Mouse (Mus musculus): Measurements from ENCODE around the gene Aldh1a2.

Gene Aldh1a2

DNA sequence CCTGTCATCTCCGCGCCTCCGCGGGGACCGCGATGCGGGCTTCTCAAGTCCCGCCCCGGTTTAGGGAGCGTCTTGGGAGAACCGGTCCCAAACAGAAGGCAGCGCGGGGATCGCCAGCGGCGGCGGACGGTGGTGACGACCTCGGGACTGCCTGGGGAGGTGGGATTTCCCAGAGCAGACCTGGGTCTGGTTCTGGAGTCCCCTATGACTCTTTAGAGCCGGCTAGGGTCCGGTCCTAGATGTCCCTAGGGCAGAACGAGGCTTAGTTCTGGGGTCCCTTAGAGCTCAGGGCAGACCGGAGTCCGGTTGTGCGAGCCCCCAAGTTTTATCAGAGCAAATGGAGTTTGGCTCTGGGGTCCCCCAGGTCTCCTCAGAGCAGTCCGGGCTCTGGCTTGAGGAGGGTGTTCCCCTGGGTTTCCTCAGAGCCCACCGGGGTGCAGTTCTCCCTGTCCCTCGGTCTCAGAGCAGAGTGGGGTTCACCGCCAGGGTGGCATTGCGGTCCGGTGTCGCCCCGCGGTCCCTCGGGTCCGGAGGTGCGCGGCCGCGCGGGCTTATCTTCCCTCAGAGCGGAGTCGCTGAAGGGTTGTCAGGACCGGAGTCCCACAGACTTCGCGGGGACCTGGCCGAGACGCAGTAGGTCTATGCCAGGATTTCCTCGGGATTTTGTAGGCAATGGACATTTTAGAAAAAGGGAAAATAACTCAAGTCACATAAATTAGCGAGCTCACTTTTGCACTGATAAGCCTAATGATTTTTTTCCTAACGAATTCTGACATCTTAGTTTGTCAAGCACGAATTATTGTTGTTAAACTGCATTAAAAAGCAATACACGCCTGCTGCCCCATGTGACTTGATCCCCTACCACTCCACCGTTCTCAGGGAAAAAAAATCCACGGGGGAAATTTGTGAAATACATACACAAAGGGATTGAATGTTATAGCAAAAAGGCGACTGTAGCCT lies 727 bp downstream of the Aldh1a2 start:
- peak; percentile 25 for DNase-seq

DNA sequence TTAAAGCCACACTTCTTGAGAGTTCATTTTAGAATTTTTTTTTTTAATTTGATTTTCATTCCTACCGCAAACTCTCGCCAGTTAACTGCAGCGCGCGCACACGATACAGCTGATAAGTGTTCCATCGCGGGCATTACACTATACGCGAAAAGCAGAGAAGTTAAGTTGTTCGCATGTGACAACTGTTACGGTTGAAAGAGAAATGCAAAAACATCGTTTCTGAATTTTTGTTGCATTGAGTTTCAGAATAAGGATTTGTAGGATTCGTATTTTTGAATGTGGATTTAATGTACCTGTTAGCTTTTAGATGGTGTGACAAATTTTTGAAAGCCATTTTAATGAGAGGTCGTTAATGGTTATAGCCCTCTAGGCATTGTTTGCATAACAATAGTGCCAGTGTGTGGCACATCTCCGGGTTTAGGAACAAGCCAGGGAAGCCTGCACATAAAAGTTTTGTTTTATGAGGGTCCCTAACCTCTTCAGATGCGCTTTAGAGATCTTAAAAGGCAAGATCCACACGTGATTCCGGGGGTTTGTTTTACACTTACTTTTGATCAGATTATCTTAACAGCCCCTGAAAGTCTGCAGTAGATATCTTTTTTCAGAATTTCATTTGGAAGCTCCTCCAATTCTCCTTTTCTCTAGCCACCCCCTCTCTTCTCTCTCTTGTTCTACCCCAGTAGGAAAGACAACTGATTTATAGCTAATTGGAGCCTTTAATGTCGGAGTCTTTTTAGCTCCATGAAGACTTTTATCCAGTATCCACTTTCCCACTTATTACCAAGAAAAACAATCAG lies 1.6 kb downstream of the Aldh1a2 start:
- DNase-seq = peak; percentile 8

DNA sequence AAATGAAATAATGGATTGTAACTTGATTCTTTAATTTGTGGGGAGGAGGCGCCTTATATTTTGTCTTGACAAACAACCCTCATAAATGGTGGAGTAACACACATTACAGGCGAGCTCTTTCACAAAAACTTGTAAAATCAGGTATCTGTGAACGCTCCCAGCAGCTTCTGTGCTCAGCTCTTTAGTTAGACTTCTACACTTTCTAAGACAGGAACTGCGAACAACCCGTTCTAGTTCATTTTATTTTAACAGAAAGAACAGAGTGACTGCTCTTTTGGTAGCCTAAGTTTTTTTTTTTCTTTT lies 2.2 kb downstream of the Aldh1a2 start:
- DNase-seq = no peak

DNA sequence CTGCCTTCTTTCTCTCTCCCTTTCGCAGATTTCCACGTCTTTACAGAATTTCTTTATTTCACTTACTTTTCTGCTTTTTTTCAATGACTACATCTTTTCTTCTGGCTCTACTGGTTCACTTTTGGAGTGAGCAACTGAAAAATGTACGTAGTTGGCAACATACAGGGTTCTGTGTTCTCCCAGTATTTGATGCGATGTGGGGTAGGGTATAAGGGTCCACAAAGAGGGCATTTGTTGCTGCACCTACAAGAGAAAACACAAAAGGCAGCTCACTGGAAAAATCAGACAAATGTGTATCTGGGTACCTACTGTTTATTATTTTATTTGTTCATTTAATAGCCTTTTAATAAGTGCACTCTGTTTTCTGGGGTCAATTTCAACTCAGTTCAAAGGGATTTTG lies 3.6 kb downstream of the Aldh1a2 start:
- no peak for DNase-seq

DNA sequence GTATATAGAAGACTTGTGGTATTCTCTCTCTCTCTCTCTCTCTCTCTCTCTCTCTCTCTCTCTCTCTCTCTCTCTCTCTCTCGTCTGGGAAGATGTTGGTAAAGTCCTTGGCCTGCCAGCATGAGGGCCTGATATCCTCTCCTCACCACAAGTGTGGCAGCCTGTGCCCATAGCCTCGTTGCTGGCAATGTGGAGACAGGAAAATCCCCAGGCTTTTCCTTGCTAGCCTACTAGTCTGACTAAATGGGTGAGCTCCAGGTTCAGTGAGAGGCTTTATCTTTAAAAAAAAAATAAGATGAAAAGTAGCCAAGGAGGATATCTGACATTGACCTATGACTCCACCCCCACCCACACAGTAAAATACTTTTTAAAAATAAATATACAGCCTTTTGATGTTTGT lies 4.8 kb downstream of the Aldh1a2 start:
- DNase-seq = no peak

DNA sequence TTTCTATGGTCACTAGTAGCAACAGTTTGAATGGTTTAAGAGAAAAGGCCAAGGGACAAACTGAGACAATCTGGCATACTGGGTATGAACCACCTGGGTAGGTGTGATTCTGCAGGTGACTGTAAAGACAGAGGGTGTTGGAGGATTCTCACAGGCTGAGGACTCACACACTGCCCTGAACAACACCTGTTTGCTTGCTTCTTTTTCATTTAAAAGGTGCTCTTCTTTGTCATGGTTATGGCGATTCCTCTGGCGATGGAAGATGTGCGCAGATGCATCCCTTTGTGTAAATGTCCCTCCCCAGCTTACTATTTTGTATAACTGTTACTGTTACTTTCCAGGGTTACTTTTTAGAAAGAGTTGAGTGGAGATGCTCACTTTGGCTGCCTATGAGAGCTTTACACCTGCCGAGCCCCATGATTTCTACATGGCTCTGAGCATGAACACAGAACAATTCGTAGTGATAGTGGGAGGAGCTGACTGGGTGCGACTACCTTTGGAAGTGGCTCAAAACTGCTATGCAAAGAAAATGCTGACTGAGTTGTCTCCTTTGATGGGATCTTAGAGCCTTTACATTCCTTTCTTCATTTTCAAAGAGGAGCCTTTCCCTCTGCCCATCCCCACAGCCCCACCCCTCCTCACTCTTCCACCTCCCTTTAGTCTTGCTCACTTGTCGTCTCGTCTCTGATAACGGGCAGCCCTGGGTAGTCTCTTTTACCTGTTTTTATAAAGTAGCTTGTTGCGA lies 11.8 kb downstream of the Aldh1a2 start:
- DNase-seq = no peak

DNA sequence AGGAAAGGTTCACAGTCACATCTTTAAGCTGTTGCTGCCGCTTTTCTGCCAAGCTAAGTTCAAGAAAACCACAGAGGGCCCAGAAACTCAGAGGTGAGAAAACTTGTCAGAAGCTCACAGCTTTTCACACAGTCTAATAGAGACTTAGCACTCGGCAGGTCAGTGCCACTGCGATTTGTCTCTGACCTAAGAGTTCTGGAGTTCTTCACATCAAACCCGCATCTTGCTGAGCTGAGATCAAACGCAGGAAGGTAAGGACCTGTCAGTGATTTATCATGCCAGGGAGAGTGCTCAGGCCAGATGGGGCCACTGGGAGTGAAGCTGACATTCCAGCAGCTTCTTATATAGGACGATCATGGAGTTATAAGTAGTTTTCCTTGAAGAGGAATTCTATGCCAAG lies 14.4 kb downstream of the Aldh1a2 start:
- no peak for DNase-seq

DNA sequence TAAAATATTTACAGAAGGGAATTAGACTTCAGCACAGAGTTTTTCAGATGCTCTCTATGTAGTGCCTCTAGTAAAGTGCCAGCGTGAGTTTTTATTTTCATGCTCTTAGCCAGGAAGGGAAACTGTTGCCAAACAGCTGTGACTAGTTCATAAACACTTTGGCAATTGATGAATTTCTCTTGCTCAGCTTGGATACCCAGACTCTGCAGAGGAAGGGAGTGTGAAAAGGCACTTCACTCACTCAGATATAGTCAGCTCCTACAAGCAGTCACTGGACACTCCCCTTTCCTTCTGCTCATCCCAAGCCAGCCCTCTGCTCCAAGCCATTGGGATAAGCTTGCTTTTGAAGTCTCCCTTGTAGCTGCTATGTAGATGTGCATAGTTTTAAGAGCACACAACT lies 21.0 kb downstream of the Aldh1a2 start:
- no peak for DNase-seq

DNA sequence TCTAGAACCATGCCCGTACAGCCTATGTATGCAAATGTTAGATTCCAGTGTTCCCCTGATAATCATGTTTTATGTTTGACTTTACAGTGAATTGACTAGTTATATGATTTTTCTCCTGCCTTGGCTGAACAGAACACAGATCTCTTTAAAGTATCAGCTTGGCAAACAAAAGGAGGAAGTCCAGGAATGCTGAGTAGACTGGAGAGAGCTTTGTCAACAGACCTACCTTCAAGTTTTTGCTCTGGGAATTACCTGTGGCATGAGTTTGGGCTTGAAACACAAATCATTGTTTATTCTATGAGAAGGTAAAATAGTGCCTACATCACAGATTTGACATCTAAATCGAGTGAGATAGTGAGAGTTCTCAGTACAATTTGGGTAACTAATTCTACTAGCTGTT lies 24.3 kb downstream of the Aldh1a2 start:
- no peak for DNase-seq

DNA sequence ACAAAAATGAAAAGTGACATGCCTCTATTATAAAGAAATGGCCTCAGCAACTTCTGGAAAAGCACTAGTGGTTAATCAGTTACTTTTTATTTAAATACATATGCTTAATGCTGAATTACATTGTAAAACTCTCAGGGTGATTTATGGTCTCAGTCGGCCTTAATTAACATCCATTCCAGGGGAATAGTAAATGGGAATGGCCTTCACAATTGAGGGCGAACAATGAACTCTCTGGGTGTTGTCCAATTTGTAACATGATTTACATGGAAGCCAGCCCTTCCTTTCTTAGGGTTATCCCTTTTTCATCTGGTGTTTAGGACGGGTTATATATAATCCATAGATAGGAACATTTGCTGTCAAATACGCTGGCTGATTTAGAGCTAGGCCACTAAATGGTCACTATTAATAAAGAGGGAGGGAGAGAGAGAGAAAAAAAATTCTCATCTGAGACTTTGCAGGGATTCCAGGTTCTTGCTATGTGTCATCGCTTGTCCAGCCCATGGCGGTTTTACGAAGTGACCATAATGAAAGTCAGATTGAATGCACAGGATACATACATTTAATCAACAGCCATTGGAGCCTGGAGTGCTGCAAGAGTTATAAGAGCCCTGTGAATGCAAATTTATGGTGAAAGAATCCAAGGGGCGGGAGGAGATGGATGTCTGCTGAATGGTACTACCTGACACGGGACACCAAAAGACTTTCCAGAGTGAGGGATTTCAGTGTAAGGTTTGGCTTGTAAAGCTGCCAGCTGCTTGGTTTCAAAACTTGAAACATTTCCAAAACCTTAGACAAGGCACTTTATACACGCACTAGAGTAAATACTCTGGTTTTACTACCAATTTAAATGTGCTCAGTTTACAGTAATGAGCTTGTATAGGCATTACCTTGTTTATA lies 26.2 kb downstream of the Aldh1a2 start:
- DNase-seq = no peak

DNA sequence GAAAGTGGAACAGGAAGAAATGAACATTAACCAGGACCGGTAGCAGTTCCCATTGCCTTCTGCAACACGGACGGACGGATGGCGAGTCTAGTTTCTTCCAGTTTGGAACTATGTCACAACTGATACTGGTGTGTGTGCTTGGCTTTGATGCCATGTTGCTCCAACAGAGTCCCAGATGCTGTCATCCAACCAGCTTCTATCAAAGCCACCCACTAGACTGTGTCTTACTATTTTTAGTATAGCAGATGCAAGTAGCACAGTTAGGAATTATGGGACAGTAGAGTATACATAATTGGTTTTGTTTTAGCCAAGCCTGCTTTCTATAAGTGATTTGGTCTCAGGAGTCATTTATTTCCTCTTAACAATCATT lies 26.8 kb downstream of the Aldh1a2 start:
- DNase-seq = no peak

DNA sequence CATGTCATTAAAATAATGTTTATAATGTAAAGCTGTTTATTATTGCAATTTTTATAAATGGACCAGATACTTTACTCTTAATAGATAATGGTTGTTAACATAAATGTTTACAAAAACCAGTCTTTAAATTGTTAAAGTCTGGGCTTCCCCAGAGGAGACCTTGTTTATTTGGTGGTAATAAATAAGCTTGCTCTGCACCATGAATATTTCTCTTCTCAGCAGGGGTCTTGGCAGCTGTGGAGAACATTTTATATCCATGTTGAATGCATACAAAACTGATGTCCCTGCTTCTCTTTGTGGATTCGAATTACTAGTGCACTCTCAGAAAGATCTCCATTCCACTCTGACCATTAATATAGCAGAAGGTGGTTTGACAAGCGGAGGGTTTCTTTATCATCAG lies 38.8 kb downstream of the Aldh1a2 start:
- no peak for DNase-seq

DNA sequence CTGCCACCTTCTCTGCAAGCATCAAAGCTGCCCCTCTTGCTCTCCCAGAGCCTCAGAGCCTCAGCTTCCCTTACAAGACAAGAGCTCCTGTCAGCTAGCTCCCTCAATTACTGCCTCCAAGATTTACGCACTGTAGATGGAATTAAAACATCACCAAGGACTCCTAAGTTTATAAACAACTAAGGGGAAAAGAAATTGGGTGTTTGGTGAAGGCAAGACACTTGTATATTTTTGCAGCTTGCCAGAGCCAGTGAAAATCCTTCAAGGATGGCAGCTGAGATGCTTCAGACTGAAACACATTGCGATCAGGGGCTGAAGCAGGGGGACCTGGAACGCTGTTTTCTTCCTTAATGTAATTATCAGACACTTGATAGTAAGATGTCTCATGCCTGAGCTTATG lies 47.1 kb downstream of the Aldh1a2 start:
- no peak for DNase-seq

DNA sequence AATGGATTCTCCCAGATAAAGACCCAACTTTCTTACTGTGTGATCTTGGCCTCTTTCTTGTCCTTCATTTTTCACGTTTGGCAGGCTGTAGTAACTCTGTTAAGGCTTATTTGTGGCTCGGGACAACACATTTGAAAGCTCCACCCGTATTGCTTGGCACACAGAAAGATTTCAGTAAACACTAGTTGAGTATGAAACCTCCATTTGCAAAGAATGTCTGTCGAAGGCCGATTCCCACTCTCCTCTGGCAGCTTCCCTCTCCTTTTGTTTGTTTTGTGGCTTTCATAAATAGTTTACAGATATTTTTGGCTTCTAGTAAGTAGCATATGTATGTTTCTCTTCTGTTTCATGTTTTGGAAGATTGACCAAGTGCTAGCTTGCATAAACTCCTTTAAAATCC lies 54.1 kb downstream of the Aldh1a2 start:
- DNase-seq = no peak

DNA sequence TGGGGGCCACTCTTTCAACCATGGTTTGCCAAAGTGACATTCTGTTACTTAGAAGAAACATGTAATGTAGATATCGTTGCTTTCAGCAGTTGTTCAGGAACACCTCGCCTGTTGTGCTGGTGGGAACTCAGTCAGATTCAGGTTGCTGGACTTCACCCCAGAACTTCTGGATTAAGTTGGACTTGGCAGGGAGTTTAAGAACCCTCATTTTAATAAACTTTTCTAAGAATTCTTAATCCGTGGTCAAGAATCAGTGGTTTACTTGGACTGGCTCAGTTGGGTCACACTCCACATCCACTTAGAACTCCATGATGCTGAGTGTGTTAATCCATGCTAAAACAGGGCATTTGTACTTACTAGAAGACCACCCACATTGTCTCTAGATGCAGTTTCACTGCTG lies 54.6 kb downstream of the Aldh1a2 start:
- peak; percentile 8 for DNase-seq

DNA sequence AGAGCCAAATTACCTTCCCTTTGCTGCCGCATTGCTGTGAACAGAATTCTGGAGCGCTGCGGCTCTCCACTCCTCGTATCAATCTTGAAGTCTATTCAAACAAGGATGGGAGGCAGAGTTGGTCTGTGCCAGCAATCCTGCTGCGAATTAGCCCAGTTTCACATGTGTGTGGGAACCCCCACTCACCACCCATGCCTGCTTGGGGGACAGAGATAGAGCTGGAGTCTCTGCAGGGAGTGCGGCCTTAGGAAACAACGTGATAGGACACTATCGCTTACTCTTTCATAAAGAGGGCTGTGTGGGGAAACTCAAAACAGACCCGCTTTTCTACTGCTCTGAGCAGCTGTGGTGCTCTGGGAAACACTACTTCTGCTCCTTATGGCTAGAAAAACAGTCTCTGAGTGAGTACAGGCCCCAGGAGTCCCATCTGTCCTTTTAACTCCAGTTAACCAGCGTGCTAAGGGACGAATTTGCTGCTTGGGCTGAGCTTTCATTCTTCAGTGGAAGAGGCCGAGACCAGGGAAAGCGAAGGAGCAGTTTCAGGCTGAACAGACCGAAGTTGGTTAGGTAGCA lies 60.6 kb downstream of the Aldh1a2 start:
- no peak for DNase-seq

DNA sequence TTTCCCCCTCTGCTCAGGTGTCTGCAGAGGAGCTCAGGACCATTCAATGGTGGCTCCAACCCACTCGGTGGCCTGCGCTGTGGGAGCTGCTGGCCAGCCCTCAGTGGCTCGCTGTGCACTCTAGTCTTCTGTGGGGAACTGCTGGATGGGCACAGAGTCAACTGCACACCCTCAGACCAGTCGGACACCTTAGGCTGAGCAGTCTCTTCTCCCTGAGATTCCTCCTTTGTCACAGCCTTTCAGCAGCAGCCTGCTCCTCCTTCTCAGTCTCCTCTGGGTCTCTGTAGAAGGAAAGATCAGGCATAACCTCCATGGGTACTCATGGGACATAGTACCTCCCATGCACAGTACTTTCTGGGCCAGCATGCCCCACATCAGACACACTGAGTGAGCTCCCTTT lies 63.2 kb downstream of the Aldh1a2 start:
- DNase-seq = no peak

DNA sequence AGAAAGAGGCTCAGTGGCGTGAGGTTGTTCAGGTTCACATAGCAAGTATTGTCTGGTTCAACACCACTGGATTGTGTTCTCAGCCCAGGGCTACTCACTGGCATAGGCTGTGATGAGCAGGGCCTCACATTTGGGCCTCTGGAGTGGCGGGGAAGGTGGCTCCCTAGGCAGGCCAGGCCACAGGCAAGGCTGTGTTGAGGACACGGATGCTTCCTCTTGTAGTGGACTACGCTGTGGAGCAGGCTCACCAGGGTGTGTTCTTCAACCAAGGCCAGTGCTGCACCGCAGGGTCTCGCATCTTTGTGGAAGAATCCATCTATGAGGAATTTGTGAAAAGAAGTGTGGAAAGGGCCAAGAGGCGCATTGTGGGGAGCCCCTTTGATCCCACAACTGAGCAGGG lies 67.6 kb downstream of the Aldh1a2 start:
- DNase-seq = no peak

DNA sequence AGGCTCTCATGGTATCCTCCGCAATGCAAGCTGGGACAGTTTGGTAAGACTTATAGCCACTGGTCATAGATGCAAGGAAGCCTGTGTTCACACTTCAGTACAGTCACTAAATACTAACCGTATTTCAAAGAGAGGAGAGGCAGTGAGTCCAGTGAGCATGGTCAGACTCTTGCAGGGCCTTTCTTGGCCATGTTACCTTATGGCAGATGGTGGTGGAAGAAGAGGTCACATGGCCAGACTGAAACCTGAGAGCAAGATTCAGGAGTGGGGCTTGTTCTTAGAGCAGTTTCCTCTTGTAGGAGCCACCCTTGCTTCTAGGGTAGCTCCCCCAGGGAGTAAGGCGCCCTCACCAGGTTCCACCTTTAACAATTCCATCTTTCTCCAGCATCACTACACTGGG lies 69.6 kb downstream of the Aldh1a2 start:
- no peak for DNase-seq

DNA sequence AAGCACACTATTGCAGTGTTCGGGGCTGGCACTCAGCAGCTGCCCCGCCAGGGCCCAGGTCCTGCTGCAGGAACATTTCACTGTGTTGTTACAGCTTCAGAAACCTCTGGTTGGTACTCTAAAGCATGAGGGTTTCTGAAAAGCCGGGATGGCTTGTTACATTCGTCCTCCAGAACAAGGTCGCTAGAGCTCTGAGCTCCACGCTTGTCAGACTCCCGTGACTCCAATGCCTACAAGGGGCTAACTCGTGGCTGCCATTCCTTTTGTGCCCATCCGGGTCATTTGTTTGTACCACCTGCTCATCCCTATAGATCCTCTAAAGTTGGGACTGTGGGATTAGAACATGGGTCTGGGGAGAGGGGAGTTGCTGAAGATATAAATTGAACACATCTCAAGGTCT lies 70.8 kb downstream of the Aldh1a2 start:
- DNase-seq = no peak

DNA sequence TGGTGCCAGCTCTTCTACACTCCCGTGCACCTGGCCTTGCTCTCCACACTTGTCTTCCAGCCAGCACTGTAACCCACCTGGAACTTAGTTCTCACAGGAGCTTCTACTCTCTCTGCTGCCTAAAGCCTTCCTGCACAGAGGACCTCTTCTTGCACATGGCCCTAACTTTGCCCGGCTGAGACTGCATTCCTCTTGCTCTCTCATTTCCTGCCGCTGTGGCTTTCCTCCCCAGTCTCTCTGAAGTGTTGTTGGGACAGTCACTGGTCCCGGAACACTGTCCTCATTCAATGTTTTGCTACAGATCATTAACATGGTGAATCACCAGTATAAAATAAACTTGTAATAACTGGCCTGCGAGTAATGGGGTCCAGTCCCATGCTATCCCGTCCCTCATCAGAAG lies 73.1 kb downstream of the Aldh1a2 start:
- DNase-seq = no peak

DNA sequence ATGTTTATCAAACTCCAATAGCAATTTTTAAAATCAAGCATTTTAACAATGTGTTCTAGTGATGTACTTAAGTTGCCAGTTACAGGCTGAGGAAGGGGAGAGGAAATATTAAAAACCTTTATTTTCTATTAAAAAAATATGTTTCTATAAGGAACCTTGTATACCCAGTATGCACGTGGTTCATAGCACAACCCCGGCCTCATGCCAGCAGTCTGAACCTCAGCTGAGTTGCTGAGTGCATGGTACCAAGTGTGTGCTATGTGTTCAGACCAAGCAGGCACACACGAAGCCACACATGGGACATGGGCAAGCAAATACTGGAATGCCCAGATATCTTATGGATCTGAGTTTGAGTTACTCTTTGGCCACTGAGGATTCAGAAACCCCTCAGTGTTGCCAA lies 74.2 kb downstream of the Aldh1a2 start:
- DNase-seq = no peak
